Mouse (Mus musculus) ovary, adult 10 weeks (tissue): ENCODE data around the gene Abhd16b. TPM values are rescaled to one million over a fixed set of nuclear protein-coding genes. Genes with fewer than 3 reads are reported as not detected.

ENCODE experiments used
- polyA plus RNA-seq: library from polyadenylated mRNA; stranded (reverse); fragments of 350-450 nt; fragmentation: Illumina TruSeq; extraction: RNeasy Lipid Tissue Mini Kit (QIAGEN cat#74804); gene quantifications from one replicate; pipeline ENCODE4 v1.2.3, GENCODE M21; 2014

Gene Abhd16b
- polyA plus RNA-seq = not detected

GRCm38 (mm10) chr2:181493156-181493927 lies at the start of gene Abhd16b:
Gene Abhd16b, plus strand, starts transcription at chr2:181493206.

GRCm38 (mm10) chr2:181459153-181459672 lies 33.8 kb upstream of the Abhd16b start, which contains the start of gene Zbtb46:
Gene Zbtb46, minus strand, starts transcription at chr2:181459426.

GRCm38 (mm10) chr2:181496831-181497547 lies 4.0 kb downstream of the Abhd16b start, which contains the start of gene Tpd52l2:
Gene Tpd52l2, plus strand, starts transcription at chr2:181497142.

GRCm38 (mm10) chr2:181520118-181520935 lies 27.3 kb downstream of the Abhd16b start, which contains the start of gene Dnajc5:
Gene Dnajc5, plus strand, starts transcription at chr2:181520485.

Other genes with a start within 250 kb of the Abhd16b start
- 5.6 TPM for gene Gmeb2, start 205.2 kb upstream of the Abhd16b start, polyA plus RNA-seq
- not detected for gene Stmn3, start 178.7 kb upstream of the Abhd16b start, polyA plus RNA-seq
- 7.9 TPM for gene Rtel1, start 173.5 kb upstream of the Abhd16b start, polyA plus RNA-seq
- 0.86 TPM for gene Zgpat, start 128.3 kb upstream of the Abhd16b start, polyA plus RNA-seq
- 28.3 TPM for gene Arfrp1, start 127.8 kb upstream of the Abhd16b start, polyA plus RNA-seq
- gene Lime1, start 113.1 kb upstream of the Abhd16b start, polyA plus RNA-seq = 0.88 TPM
- 11.5 TPM for gene Zbtb46, start 33.8 kb upstream of the Abhd16b start, polyA plus RNA-seq
- 69.5 TPM for gene Tpd52l2, start 3.9 kb downstream of the Abhd16b start, polyA plus RNA-seq
- gene Dnajc5, start 27.3 kb downstream of the Abhd16b start, polyA plus RNA-seq = 43.8 TPM
- gene Uckl1, start 91.7 kb downstream of the Abhd16b start, polyA plus RNA-seq = 9.2 TPM
- gene Prpf6, start 98.7 kb downstream of the Abhd16b start, polyA plus RNA-seq = 55.6 TPM
- gene Zfp512b, start 99.6 kb downstream of the Abhd16b start, polyA plus RNA-seq = 3.9 TPM
- gene Samd10, start 106.0 kb downstream of the Abhd16b start, polyA plus RNA-seq = 6.8 TPM
- not detected for gene Gm29797, start 163.8 kb downstream of the Abhd16b start, polyA plus RNA-seq
- 0.66 TPM for gene Sox18, start 178.4 kb downstream of the Abhd16b start, polyA plus RNA-seq
- 0.43 TPM for gene Tcea2, start 187.1 kb downstream of the Abhd16b start, polyA plus RNA-seq
- 24.6 TPM for gene Rgs19, start 200.8 kb downstream of the Abhd16b start, polyA plus RNA-seq
- not detected for gene Lkaaear1, start 205.2 kb downstream of the Abhd16b start, polyA plus RNA-seq
- 0.88 TPM for gene Oprl1, start 221.8 kb downstream of the Abhd16b start, polyA plus RNA-seq